Mouse (Mus musculus): ENCODE results near the gene Gng10. TPM values are rescaled to one million over a fixed set of nuclear protein-coding genes. Genes with fewer than 3 reads are reported as not detected.

The Gng10 gene
- polyA plus RNA-seq, 1 experiment from 2014 or later = 50.4 TPM

- CTCF ChIA-PET = interaction anchor here (1.4 to 7.5 kb wide), 5 partner anchors 12 to 38 kb away, joined by 4 to 121 read pairs (median 6); partner anchors contain the start of gene Ptgr1
- DNase-seq (ENCODE audit: low read depth, low spot score) (no peak), ATAC-seq (no peak)
- in situ Hi-C loops (cut with MboI; ENCODE audit: low pct_unique_long_range_greater_than_20kb) = no loop called here
- no peaks in the 10 kb centered on the region for H3K27me3 ChIP-seq
- POLR2A ChIA-PET = no interaction called here
- no peak for TF ChIP-seq CTCF (IDR thresholded peaks at IDR 0.05)
Measured at GRCm38 (mm10) chr4:58998688-58999087, 36.2 kb upstream of the Gng10 start.

- H3K27me3 ChIP-seq = no peaks in the 10 kb centered on the region
- TF ChIP-seq CTCF (IDR thresholded peaks at IDR 0.05) = peak; percentile 86
- ATAC-seq = peak; percentile 70
- POLR2A ChIA-PET = interaction anchor here (1.0 kb wide), 1 partner anchor 16 kb away, joined by 4 read pairs; no protein-coding TSS in a partner anchor
- CTCF ChIA-PET = interaction anchor here (0.8 to 7.5 kb wide), 13 partner anchors 9 to 534 kb away, joined by 3 to 121 read pairs (median 4); partner anchors contain the start of genes Ptgr1 and Zkscan16
- DNase-seq (ENCODE audit: low read depth, low spot score) = peak; percentile 62
- in situ Hi-C loops (cut with MboI; ENCODE audit: low pct_unique_long_range_greater_than_20kb) = no loop called here
Measured at GRCm38 (mm10) chr4:58999686-59000085, 35.2 kb upstream of the Gng10 start.

GRCm38 (mm10) chr4:59000614-59001013 lies 34.3 kb upstream of the Gng10 start:
- H3K27me3 ChIP-seq = no peaks in the 10 kb centered on the region
- no peak for DNase-seq (ENCODE audit: low read depth, low spot score)
- ChIA-PET CTCF (interaction anchor here (1.2 to 7.5 kb wide), 4 partner anchors 11 to 42 kb away, joined by 3 to 121 read pairs (median 6); partner anchors contain the start of gene Ptgr1), POLR2A (no interaction called here)
- no peak for ATAC-seq
- no peak for TF ChIP-seq CTCF (IDR thresholded peaks at IDR 0.05)
- in situ Hi-C loops (cut with MboI; ENCODE audit: low pct_unique_long_range_greater_than_20kb) = no loop called here

- CTCF ChIA-PET = interaction anchor here (0.6 kb wide), 1 partner anchor 106 kb away, joined by 3 read pairs; no protein-coding TSS in a partner anchor
- no peak for TF ChIP-seq CTCF (IDR thresholded peaks at IDR 0.05)
- ATAC-seq (peak; percentile 88), DNase-seq (ENCODE audit: low read depth, low spot score) (no peak)
- in situ Hi-C loops (cut with MboI; ENCODE audit: low pct_unique_long_range_greater_than_20kb) = no loop called here
- POLR2A ChIA-PET = no interaction called here
- H3K27me3 ChIP-seq = no peaks in the 10 kb centered on the region
Measured at GRCm38 (mm10) chr4:59002948-59003805, 31.7 kb upstream of the Gng10 start, which contains the start of gene Gm20503. Gene Gm20503 (plus strand): TSS chr4:59003210.

- no peaks in the 10 kb centered on the region for H3K27me3 ChIP-seq
- ChIA-PET POLR2A (interaction anchor here (1.1 kb wide), 1 partner anchor 91 kb away, joined by 3 read pairs; the partner anchor contains the start of gene Ecpas), CTCF (no interaction called here)
- DNase-seq (ENCODE audit: low read depth, low spot score) (no peak), ATAC-seq (no peak)
- in situ Hi-C loops (cut with MboI; ENCODE audit: low pct_unique_long_range_greater_than_20kb) = no loop called here
- no peak for TF ChIP-seq CTCF (IDR thresholded peaks at IDR 0.05)
Measured at GRCm38 (mm10) chr4:59003806-59004200, 31.1 kb upstream of the Gng10 start.

GRCm38 (mm10) chr4:59006211-59006610 lies 28.7 kb upstream of the Gng10 start:
- no peak for TF ChIP-seq CTCF (IDR thresholded peaks at IDR 0.05)
- DNase-seq (ENCODE audit: low read depth, low spot score) (no peak), ATAC-seq (no peak)
- no peaks in the 10 kb centered on the region for H3K27me3 ChIP-seq
- CTCF ChIA-PET = no interaction called here
- POLR2A ChIA-PET = no interaction called here
- in situ Hi-C loops (cut with MboI; ENCODE audit: low pct_unique_long_range_greater_than_20kb) = no loop called here

GRCm38 (mm10) chr4:59007016-59007415 lies 27.9 kb upstream of the Gng10 start:
- TF ChIP-seq CTCF (IDR thresholded peaks at IDR 0.05) = no peak
- ChIA-PET CTCF (interaction anchor here (0.7 to 1.1 kb wide), 2 partner anchors 15 to 22 kb away, joined by 3 read pairs; no protein-coding TSS in a partner anchor), POLR2A (no interaction called here)
- DNase-seq (ENCODE audit: low read depth, low spot score) (no peak), ATAC-seq (no peak)
- H3K27me3 ChIP-seq = no peaks in the 10 kb centered on the region
- in situ Hi-C loops (cut with MboI; ENCODE audit: low pct_unique_long_range_greater_than_20kb) = no loop called here

GRCm38 (mm10) chr4:59007974-59008373 lies 26.9 kb upstream of the Gng10 start:
- DNase-seq (ENCODE audit: low read depth, low spot score) = no peak

GRCm38 (mm10) chr4:59009186-59009585 lies 25.7 kb upstream of the Gng10 start:
- DNase-seq (ENCODE audit: low read depth, low spot score) = no peak
- no peaks in the 10 kb centered on the region for H3K27me3 ChIP-seq
- ATAC-seq = no peak
- TF ChIP-seq CTCF (IDR thresholded peaks at IDR 0.05) = no peak
- in situ Hi-C loops (cut with MboI; ENCODE audit: low pct_unique_long_range_greater_than_20kb) = no loop called here
- POLR2A ChIA-PET = no interaction called here
- CTCF ChIA-PET = interaction anchor here (1.5 kb wide), 1 partner anchor 10 kb away, joined by 6 read pairs; no protein-coding TSS in a partner anchor

More at GRCm38 (mm10) chr4:59007974-59008373, 26.9 kb upstream of the Gng10 start:
- no peak for TF ChIP-seq CTCF (IDR thresholded peaks at IDR 0.05)
- no peaks in the 10 kb centered on the region for H3K27me3 ChIP-seq
- in situ Hi-C loops (cut with MboI; ENCODE audit: low pct_unique_long_range_greater_than_20kb) = no loop called here
- ChIA-PET POLR2A (interaction anchor here (0.7 kb wide), 1 partner anchor 417 kb away, joined by 5 read pairs; no protein-coding TSS in a partner anchor), CTCF (interaction anchor here (1.1 to 1.5 kb wide), 2 partner anchors 14 to 29 kb away, joined by 3 to 6 read pairs; no protein-coding TSS in a partner anchor)
- ATAC-seq = no peak

GRCm38 (mm10) chr4:59009696-59010095 lies 25.2 kb upstream of the Gng10 start:
- CTCF ChIA-PET = interaction anchor here (1.5 kb wide), 1 partner anchor 10 kb away, joined by 6 read pairs; no protein-coding TSS in a partner anchor
- TF ChIP-seq CTCF (IDR thresholded peaks at IDR 0.05) = no peak
- H3K27me3 ChIP-seq = no peaks in the 10 kb centered on the region
- POLR2A ChIA-PET = no interaction called here
- no peak for ATAC-seq
- in situ Hi-C loops (cut with MboI; ENCODE audit: low pct_unique_long_range_greater_than_20kb) = no loop called here
- no peak for DNase-seq (ENCODE audit: low read depth, low spot score)

GRCm38 (mm10) chr4:59011446-59011845 lies 23.4 kb upstream of the Gng10 start:
- DNase-seq (ENCODE audit: low read depth, low spot score) (no peak), ATAC-seq (no peak)
- ChIA-PET POLR2A (no interaction called here), CTCF (interaction anchor here (2.0 to 2.1 kb wide), 2 partner anchors 12 to 25 kb away, joined by 8 to 9 read pairs; no protein-coding TSS in a partner anchor)
- no peak for TF ChIP-seq CTCF (IDR thresholded peaks at IDR 0.05)
- no peaks in the 10 kb centered on the region for H3K27me3 ChIP-seq
- in situ Hi-C loops (cut with MboI; ENCODE audit: low pct_unique_long_range_greater_than_20kb) = no loop called here
